Mouse (Mus musculus) kidney, adult 2 months (tissue): ENCODE results near the gene Gsn.

ENCODE experiments used
- CTCF ChIP-seq: fragments of 200-500 bp; conservative IDR thresholded peaks from 2 replicates; pipeline ENCODE4 v1.5.1; 2011; ENCODE audit warnings: low read depth, mild to moderate bottlenecking, control low read depth, low read length, moderate library complexity, mixed read lengths; ENCODE audit not compliant: insufficient read depth, insufficient read length
- POLR2A ChIP-seq: fragments of 200-500 bp; IDR thresholded peaks from one replicate; pipeline ENCODE4 v1.6.1; 2011; ENCODE audit warnings: low read depth, low read length, control low read depth

DNA sequence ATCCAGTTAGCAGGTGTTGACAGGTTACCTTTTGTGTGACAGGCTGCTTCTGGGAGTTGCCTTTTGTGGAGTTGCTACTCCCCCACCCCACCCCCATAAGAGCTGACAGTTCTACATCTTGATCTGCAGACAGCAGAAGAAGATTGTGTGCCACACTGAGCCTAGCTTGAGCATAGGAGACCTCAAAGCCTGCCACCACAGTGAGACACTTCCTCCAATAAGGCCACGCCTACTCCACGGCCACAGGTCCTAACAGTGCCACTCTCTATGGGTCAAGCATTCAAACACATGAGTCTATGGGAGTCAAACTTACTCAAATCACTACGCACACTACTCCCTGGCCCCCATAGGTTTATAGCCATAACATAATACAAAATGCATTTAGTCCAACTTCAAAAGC is 37.4 kb upstream of the Gsn start:
- TF ChIP-seq POLR2A, result no peak
- TF ChIP-seq CTCF, result no peak
